Mouse (Mus musculus): Measurements from ENCODE around the gene Pgp. TPM values are rescaled to one million over a fixed set of nuclear protein-coding genes. Genes with fewer than 3 reads are reported as not detected.
A peak's percentile ranks its signal among the peaks of the same experiment; 100 is the strongest.
"Not testable (repeated sequence)": the region's sequence is repeated elsewhere in the genome, so short reads cannot be mapped to it uniquely, and the experiment has no call there.

Pgp gene
- polyA plus RNA-seq, 1 experiment from 2014 or later = 48.7 TPM

- Histone ChIP-seq H3K9me3 (no peaks in the 10 kb centered on the region), H3K9ac (no peak overlapping the region), H3K36me3 (peaks cover 97% of the 10 kb centered on the region), H3K27me3 (no peaks in the 10 kb centered on the region), H3K27ac (no peak overlapping the region), H3K4me2 (no peak overlapping the region), H3K4me1 (no peaks in the 10 kb centered on the region), H3K4me3 (no peak overlapping the region)
- WGBS = 89% methylated on average over 14 of the region's 14 CpGs
- ATAC-seq (ENCODE audit: insufficient number of reproducible peaks, insufficient read depth, low FRiP score, low TSS enrichment, low read depth) = 0 out of 2 replicates have a peak, but pooled peaks have one; percentile 10
Measured at GRCm38 (mm10) chr17:24442107-24442506, 28.1 kb upstream of the Pgp start.

- Histone ChIP-seq H3K27me3 (no peaks in the 10 kb centered on the region), H3K27ac (no peak within 1 kb of the TSS), H3K4me2 (no peak within 1 kb of the TSS), H3K9ac (no peak within 1 kb of the TSS), H3K4me1 (no peaks in the 10 kb centered on the region), H3K36me3 (peaks cover 97% of the 10 kb centered on the region), H3K9me3 (no peaks in the 10 kb centered on the region), H3K4me3 (no peak within 1 kb of the TSS)
- ATAC-seq (ENCODE audit: insufficient number of reproducible peaks, insufficient read depth, low FRiP score, low TSS enrichment, low read depth) = peak; percentile 7; the same call in 1 of the 2 replicates
- WGBS = 80% methylated on average over 7 of the region's 7 CpGs
Measured at GRCm38 (mm10) chr17:24442632-24443155, 27.5 kb upstream of the Pgp start, which contains the start of gene Dnase1l2. Gene Dnase1l2 (minus strand): TSS chr17:24443105.

- no peak for ATAC-seq (ENCODE audit: insufficient number of reproducible peaks, insufficient read depth, low FRiP score, low TSS enrichment, low read depth)
- 86% methylated on average over 4 of the region's 4 CpGs for WGBS
- Histone ChIP-seq H3K4me3 (no peak overlapping the region), H3K9me3 (no peaks in the 10 kb centered on the region), H3K9ac (no peak overlapping the region), H3K27me3 (no peaks in the 10 kb centered on the region), H3K36me3 (peaks cover 97% of the 10 kb centered on the region), H3K4me2 (no peak overlapping the region), H3K27ac (no peak overlapping the region), H3K4me1 (no peaks in the 10 kb centered on the region)
Measured at GRCm38 (mm10) chr17:24443409-24443808, 26.8 kb upstream of the Pgp start.

GRCm38 (mm10) chr17:24446590-24446989 is 23.6 kb upstream of the Pgp start:
- Histone ChIP-seq H3K4me3 (no peak overlapping the region), H3K4me1 (no peaks in the 10 kb centered on the region), H3K27ac (no peak overlapping the region), H3K27me3 (no peaks in the 10 kb centered on the region), H3K9me3 (no peaks in the 10 kb centered on the region), H3K4me2 (no peak overlapping the region), H3K9ac (no peak overlapping the region), H3K36me3 (peaks cover 97% of the 10 kb centered on the region)
- ATAC-seq (ENCODE audit: insufficient number of reproducible peaks, insufficient read depth, low FRiP score, low TSS enrichment, low read depth) = no peak
- WGBS = 92% methylated on average over 8 of the region's 8 CpGs

GRCm38 (mm10) chr17:24449507-24449906 is 20.7 kb upstream of the Pgp start:
- no peak overlapping the region for H3K4me2 ChIP-seq
- ATAC-seq (ENCODE audit: insufficient number of reproducible peaks, insufficient read depth, low FRiP score, low TSS enrichment, low read depth) = no peak
- H3K9me3 ChIP-seq = no peaks in the 10 kb centered on the region
- peaks cover 11% of the 10 kb centered on the region for H3K4me1 ChIP-seq
- H3K4me3 ChIP-seq = no peak overlapping the region
- 92% methylated on average over 6 of the region's 6 CpGs for WGBS
- no peaks in the 10 kb centered on the region for H3K27me3 ChIP-seq
- no peak overlapping the region for H3K9ac ChIP-seq
- H3K27ac ChIP-seq = no peak overlapping the region
- peaks cover 71% of the 10 kb centered on the region for H3K36me3 ChIP-seq

GRCm38 (mm10) chr17:24451220-24451619 is 19.0 kb upstream of the Pgp start:
- 92% methylated on average over 6 of the region's 6 CpGs for WGBS
- Histone ChIP-seq H3K27me3 (no peaks in the 10 kb centered on the region), H3K27ac (no peak overlapping the region), H3K9ac (0 out of 2 replicates have a peak overlapping the region, but pooled peaks have one; percentile 12), H3K4me2 (no peak overlapping the region), H3K9me3 (no peaks in the 10 kb centered on the region), H3K4me3 (no peak overlapping the region), H3K36me3 (peaks cover 54% of the 10 kb centered on the region), H3K4me1 (peaks cover 14% of the 10 kb centered on the region)
- no peak for ATAC-seq (ENCODE audit: insufficient number of reproducible peaks, insufficient read depth, low FRiP score, low TSS enrichment, low read depth)

- peaks cover 14% of the 10 kb centered on the region for H3K4me1 ChIP-seq
- no peaks in the 10 kb centered on the region for H3K9me3 ChIP-seq
- no peak overlapping the region for H3K9ac ChIP-seq
- peaks cover 33% of the 10 kb centered on the region for H3K36me3 ChIP-seq
- peak overlapping the region; percentile 65 for H3K4me2 ChIP-seq
- ATAC-seq (ENCODE audit: insufficient number of reproducible peaks, insufficient read depth, low FRiP score, low TSS enrichment, low read depth) = no peak
- H3K27ac ChIP-seq = no peak overlapping the region
- 82% methylated on average over 2 of the region's 2 CpGs for whole genome bisulfite sequencing
- no peaks in the 10 kb centered on the region for H3K27me3 ChIP-seq
- peak overlapping the region; percentile 87; the same call in 1 of the 2 replicates for H3K4me3 ChIP-seq
Measured at GRCm38 (mm10) chr17:24453372-24453771, 16.8 kb upstream of the Pgp start.

GRCm38 (mm10) chr17:24454218-24454755 is 15.9 kb upstream of the Pgp start:
- ATAC-seq (ENCODE audit: insufficient number of reproducible peaks, insufficient read depth, low FRiP score, low TSS enrichment, low read depth) = no peak
- WGBS = 5% methylated on average over 14 of the region's 14 CpGs
- Histone ChIP-seq H3K4me3 (peak overlapping the region; percentile 87), H3K36me3 (peaks cover 24% of the 10 kb centered on the region), H3K27me3 (no peaks in the 10 kb centered on the region), H3K9ac (peak overlapping the region; percentile 95), H3K9me3 (no peaks in the 10 kb centered on the region), H3K4me1 (peaks cover 14% of the 10 kb centered on the region), H3K4me2 (peak overlapping the region; percentile 65), H3K27ac (peak overlapping the region; percentile 97)

- peak overlapping the region; percentile 97 for H3K27ac ChIP-seq
- peak overlapping the region; percentile 65 for H3K4me2 ChIP-seq
- H3K9me3 ChIP-seq = no peaks in the 10 kb centered on the region
- H3K4me3 ChIP-seq = peak overlapping the region; percentile 87
- peaks cover 14% of the 10 kb centered on the region for H3K4me1 ChIP-seq
- under 1% methylated on average over 67 of the region's 67 CpGs for WGBS
- ATAC-seq (ENCODE audit: insufficient number of reproducible peaks, insufficient read depth, low FRiP score, low TSS enrichment, low read depth) = peak; percentile 91
- H3K27me3 ChIP-seq = no peaks in the 10 kb centered on the region
- peaks cover 17% of the 10 kb centered on the region for H3K36me3 ChIP-seq
- H3K9ac ChIP-seq = peak overlapping the region; percentile 95
Measured at GRCm38 (mm10) chr17:24454756-24455522, 15.3 kb upstream of the Pgp start.

- peak overlapping the region; percentile 97 for H3K27ac ChIP-seq
- peaks cover 14% of the 10 kb centered on the region for H3K4me1 ChIP-seq
- 47% methylated on average over 10 of the region's 10 CpGs for WGBS
- peak overlapping the region; percentile 65 for H3K4me2 ChIP-seq
- not testable (repeated sequence) for H3K36me3 ChIP-seq; ATAC-seq (ENCODE audit: insufficient number of reproducible peaks, insufficient read depth, low FRiP score, low TSS enrichment, low read depth); H3K9ac ChIP-seq; H3K27me3 ChIP-seq; H3K9me3 ChIP-seq
- H3K4me3 ChIP-seq = peak overlapping the region; percentile 87
Measured at GRCm38 (mm10) chr17:24455523-24456206, 14.5 kb upstream of the Pgp start.

- WGBS = 67% methylated on average over 2 of the region's 2 CpGs
- Histone ChIP-seq H3K36me3 (no peaks in the 10 kb centered on the region), H3K4me2 (no peak overlapping the region), H3K27me3 (no peaks in the 10 kb centered on the region), H3K4me3 (no peak overlapping the region), H3K4me1 (no peaks in the 10 kb centered on the region), H3K27ac (no peak overlapping the region), H3K9ac (no peak overlapping the region), H3K9me3 (no peaks in the 10 kb centered on the region)
- no peak for ATAC-seq (ENCODE audit: insufficient number of reproducible peaks, insufficient read depth, low FRiP score, low TSS enrichment, low read depth)
Measured at GRCm38 (mm10) chr17:24461580-24461979, 8.6 kb upstream of the Pgp start.
